In the genomic region with DNA sequence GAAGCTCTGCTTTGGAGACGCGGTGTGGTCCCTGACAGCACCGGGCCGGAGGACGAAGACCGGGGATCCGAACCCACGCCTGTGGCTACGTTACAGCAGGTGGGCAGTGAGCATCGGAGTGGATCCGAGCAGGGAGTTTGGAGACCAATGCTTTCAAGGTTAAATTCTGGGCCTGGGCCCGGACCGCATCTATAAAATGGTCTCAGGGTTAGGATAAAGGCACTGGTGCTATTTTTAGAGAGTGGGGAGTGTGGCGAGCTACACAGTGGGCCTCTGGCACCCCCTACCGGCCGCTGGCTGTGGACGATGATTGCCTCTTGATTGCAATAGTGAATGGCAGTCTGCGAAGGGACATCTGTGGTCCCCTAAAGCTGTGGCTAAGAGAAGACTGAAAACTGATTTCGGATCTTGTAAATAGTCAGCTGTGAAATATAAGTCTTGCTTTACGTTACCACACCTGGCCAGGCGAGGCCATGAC, we compare ENCODE assay signal across 8 mouse cellular contexts. TPM values are rescaled to one million over a fixed set of nuclear protein-coding genes. Genes with fewer than 3 reads are reported as not detected.
DNase-seq lines count a peak whose midpoint lies in the region; ATAC-seq and TF ChIP-seq lines count a peak whose summit lies in the region.

A gene (plus strand): TSS at position 51 of the 478 bp plus-strand sequence.

- peaks cover 13% of the 10 kb centered on the region for H3K36me3 ChIP-seq in heart, embryonic 10.5 days
- peaks cover 13% of the 10 kb centered on the region for H3K36me3 ChIP-seq in kidney, embryonic 15.5 days
- peaks cover 3% of the 10 kb centered on the region; the same call in 1 of the 2 replicates for H3K36me3 ChIP-seq in liver, adult 2 months (ENCODE audit: control insufficient read depth, insufficient read depth, low read length)
- peaks cover 10% of the 10 kb centered on the region for H3K36me3 ChIP-seq in myocyte (ENCODE audit: control insufficient read depth, insufficient read depth)
- no peaks in the 10 kb centered on the region for H3K36me3 ChIP-seq in splenic B cell, adult 2 months (ENCODE audit: control insufficient read depth, insufficient read depth, low read length, poor library complexity, severe bottlenecking)

- H3K27me3 ChIP-seq in heart, embryonic 10.5 days (ENCODE audit: insufficient read depth, poor library complexity, severe bottlenecking): peaks cover 30% of the 10 kb centered on the region
- peaks cover 23% of the 10 kb centered on the region for H3K27me3 ChIP-seq in kidney, embryonic 15.5 days
- H3K27me3 ChIP-seq in liver, adult 2 months (ENCODE audit: control insufficient read depth, insufficient read depth, low read length): no peaks in the 10 kb centered on the region
- H3K27me3 ChIP-seq in myocyte (ENCODE audit: control insufficient read depth, insufficient read depth, insufficient read length): no peaks in the 10 kb centered on the region
- no peaks in the 10 kb centered on the region for H3K27me3 ChIP-seq in splenic B cell, adult 2 months (ENCODE audit: control insufficient read depth, insufficient read depth, low read length, poor library complexity, severe bottlenecking)

- peaks cover 5% of the 10 kb centered on the region for H3K4me1 ChIP-seq in bone marrow macrophage, adult 2 months (ENCODE audit: control insufficient read depth, insufficient read depth, low read length)
- 0 out of 2 replicates have a peak, but pooled peaks cover 3% of the 10 kb centered on the region for H3K4me1 ChIP-seq in embryonic fibroblast, embryonic 13.5 days (ENCODE audit: control insufficient read depth, insufficient read depth, low read length)
- H3K4me1 ChIP-seq in heart, embryonic 10.5 days: peaks cover 27% of the 10 kb centered on the region
- H3K4me1 ChIP-seq in kidney, embryonic 15.5 days: peaks cover 38% of the 10 kb centered on the region
- H3K4me1 ChIP-seq in liver, adult 2 months (ENCODE audit: control insufficient read depth, insufficient read depth, low read length): peaks cover 7% of the 10 kb centered on the region

- peak within 1 kb of the TSS; percentile 55 for H3K9ac ChIP-seq in kidney, embryonic 15.5 days
- peak within 1 kb of the TSS; percentile 42 for H3K9ac ChIP-seq in liver, adult 2 months (ENCODE audit: low read depth, low read length)

- no peak within 1 kb of the TSS for H3K27ac ChIP-seq in bone marrow macrophage, adult 2 months (ENCODE audit: insufficient read depth, low read depth, low read length)
- peak within 1 kb of the TSS; percentile 3; the same call in 1 of the 2 replicates for H3K27ac ChIP-seq in embryonic fibroblast, embryonic 13.5 days (ENCODE audit: insufficient read depth, low read length)
- peak within 1 kb of the TSS; percentile 77 for H3K27ac ChIP-seq in heart, embryonic 10.5 days
- peak within 1 kb of the TSS; percentile 38 for H3K27ac ChIP-seq in kidney, embryonic 15.5 days
- no peak within 1 kb of the TSS for H3K27ac ChIP-seq in liver, adult 2 months (replicated peaks; ENCODE audit: insufficient read depth, low read depth, low read length)

- H3K4me3 ChIP-seq in bone marrow macrophage, adult 2 months (ENCODE audit: insufficient read depth, low read length): peak within 1 kb of the TSS; percentile 52
- H3K4me3 ChIP-seq in embryonic fibroblast, embryonic 13.5 days (ENCODE audit: insufficient read depth, low read length): peak within 1 kb of the TSS; percentile 57
- peak within 1 kb of the TSS; percentile 69 for H3K4me3 ChIP-seq in heart, embryonic 10.5 days
- H3K4me3 ChIP-seq in kidney, embryonic 15.5 days (replicated peaks): peak within 1 kb of the TSS; percentile 55
- H3K4me3 ChIP-seq in liver, adult 2 months (ENCODE audit: insufficient read depth, low read depth, low read length): peak within 1 kb of the TSS; percentile 40
- peak within 1 kb of the TSS; percentile 55 for H3K4me3 ChIP-seq in myocyte

- DNase-seq in A20 (ENCODE audit: low read depth, low spot score): peak; percentile 75
- peak; percentile 93 for DNase-seq in heart, embryonic 10.5 days (ENCODE audit: low spot score)
- peak; percentile 33 for DNase-seq in liver, adult 2 months (ENCODE audit: extremely low read depth, low read depth, low spot score)
- peak; percentile 89 for DNase-seq in splenic B cell, adult 2 months (ENCODE audit: low read depth, low spot score)

- TF ChIP-seq CTCF in bone marrow macrophage, adult 2 months (IDR thresholded peaks at IDR 0.05; ENCODE audit: low read depth, low read length): peak; percentile 93
- peak; percentile 89 for TF ChIP-seq CTCF in embryonic fibroblast, embryonic 13.5 days (IDR thresholded peaks at IDR 0.05; ENCODE audit: borderline replicate concordance, insufficient read depth, low read length)
- peak; percentile 95 for TF ChIP-seq CTCF in liver, adult 2 months (IDR thresholded peaks at IDR 0.05; ENCODE audit: low read depth, low read length)

- no peak for TF ChIP-seq POLR2A in bone marrow macrophage, adult 2 months (IDR thresholded peaks at IDR 0.05; ENCODE audit: borderline replicate concordance, low read depth, low read length)
- no peak for TF ChIP-seq POLR2A in embryonic fibroblast, embryonic 13.5 days (IDR thresholded peaks at IDR 0.05; ENCODE audit: low read depth, low read length)
- no peak for TF ChIP-seq POLR2A in liver, adult 2 months (IDR thresholded peaks at IDR 0.05; ENCODE audit: extremely low read depth, insufficient read depth, low read length)
- TF ChIP-seq POLR2A in myocyte (IDR thresholded peaks at IDR 0.05; ENCODE audit: insufficient read length, low read depth): no peak

- whole genome bisulfite sequencing in heart, embryonic 10.5 days: 2% methylated on average over 21 of the region's 21 CpGs
- 2% methylated on average over 21 of the region's 21 CpGs for WGBS in kidney, embryonic 15.5 days
- 6% methylated on average over 21 of the region's 21 CpGs for WGBS in liver, adult 2 months

- no peaks in the 10 kb centered on the region for H3K9me3 ChIP-seq in heart, embryonic 10.5 days
- H3K9me3 ChIP-seq in kidney, embryonic 15.5 days (replicated peaks): no peaks in the 10 kb centered on the region

- peak; percentile 66 for ATAC-seq in kidney, embryonic 15.5 days (replicated peaks; ENCODE audit: low FRiP score)

- peak within 1 kb of the TSS; percentile 73 for H3ac ChIP-seq in myocyte (ENCODE audit: control insufficient read depth, insufficient read length)

- H3K79me2 ChIP-seq in liver, adult 2 months (ENCODE audit: control insufficient read depth, insufficient read depth, low read length): no peaks in the 10 kb centered on the region
- H3K79me2 ChIP-seq in myocyte (ENCODE audit: control insufficient read depth, insufficient read depth): no peaks in the 10 kb centered on the region

- peak within 1 kb of the TSS; percentile 91 for H3K4me2 ChIP-seq in kidney, embryonic 15.5 days
- peak within 1 kb of the TSS; percentile 80 for H3K4me2 ChIP-seq in myocyte (ENCODE audit: low read depth)

TF ChIP-seq in myocyte, 11 proteins besides CTCF, POLR2A, EP300 and RAD21:
- TF ChIP-seq CEBPB (IDR thresholded peaks at IDR 0.05; ENCODE audit: insufficient read depth, poor library complexity, severe bottlenecking): peak; percentile 87; the same call in 1 of the 2 replicates
- TF ChIP-seq E2F4 (IDR thresholded peaks at IDR 0.05; ENCODE audit: insufficient read depth): no peak
- no peak for TF ChIP-seq MYOG (IDR thresholded peaks at IDR 0.05; ENCODE audit: control insufficient read depth in 1 of 3, insufficient read depth in 1 of 3, insufficient read length in 2 of 3, low read depth in 2 of 3)
- peak; percentile 21 for TF ChIP-seq POLR2AphosphoS2 (IDR thresholded peaks at IDR 0.05; ENCODE audit: insufficient read length, low read depth)

RNA-seq across cellular contexts. Expression of the gene that starts here (rescaled TPM):
- polyA plus RNA-seq in bone marrow macrophage, adult 2 months (2012; ENCODE audit: insufficient read depth, insufficient read length, missing spikeins): 38.3 and 54.2 TPM in 2 replicates
- 18.6 and 22.8 TPM in 2 replicates for polyA plus RNA-seq in embryonic fibroblast, embryonic 13.5 days (2011; ENCODE audit: insufficient read length, low read depth, missing spikeins)
- 88.7 and 117 TPM in 2 replicates for polyA plus RNA-seq in heart, embryonic 10.5 days (2016; fragmentation: Nextera tagmentation; extraction: Ambion mirVana)
- polyA plus RNA-seq in kidney, embryonic 15.5 days (2015; fragmentation: Nextera tagmentation; extraction: Ambion mirVana): 114 and 123 TPM in 2 replicates
- 56.2 and 59.2 TPM in 2 replicates for total RNA-seq in liver, adult 2 months (2014; rRNA removed)
- 70.3 and 91.0 TPM in 2 replicates for polyA plus RNA-seq in liver, adult 2 months (2012; rRNA removed)
- polyA plus RNA-seq in myocyte (2012; fragmentation: generic; extraction: Trizol): 82.3 TPM

Comparison
In these comparisons a context has a peak if more than half of its experiments do, and no peak if none do; other contexts are left out.
1. DNase-seq: peak in every context shown above with its lines; median percentile 93 in heart, embryonic 10.5 days; 89 in splenic B cell, adult 2 months; 75 in A20; 33 in liver, adult 2 months.
2. H3K27ac ChIP-seq: peak in embryonic fibroblast, embryonic 13.5 days (single experiment), heart, embryonic 10.5 days (single experiment) and kidney, embryonic 15.5 days (single experiment); none in bone marrow macrophage, adult 2 months (single experiment) and liver, adult 2 months (single experiment).
3. Peak in every context shown above with its lines, with median percentiles within 50 percentile points of each other: H3K4me3 ChIP-seq and CTCF ChIP-seq.